Mouse (Mus musculus): Measurements from ENCODE around the gene Klrc1.

GRCm38 (mm10) chr6:129623735-129624134 is 55.0 kb downstream of the Klrc1 start, which contains the start of gene Klrk1:
- no peak for TF ChIP-seq CTCF (IDR thresholded peaks at IDR 0.05; ENCODE audit: borderline replicate concordance, extremely low read depth, insufficient read depth, insufficient read length)
- no peak for TF ChIP-seq POLR2A (IDR thresholded peaks at IDR 0.05; ENCODE audit: borderline replicate concordance, extremely low read depth, insufficient read depth, insufficient read length, poor library complexity, severe bottlenecking)

Data from brain, embryonic 14.5 days (tissue).